Mouse (Mus musculus): Measurements from ENCODE around the gene Plekhb2.

GRCm38 (mm10) chr1:34863323-34863722 is 13.5 kb downstream of the Plekhb2 start:
- TF ChIP-seq GATA1 (IDR thresholded peaks at IDR 0.05; ENCODE audit: low read length) = no peak
- TF ChIP-seq TAL1 (IDR thresholded peaks at IDR 0.05; ENCODE audit: low read length) = no peak

Data from erythroblast, embryonic 14.5 days (primary cell).